In genomic region chr8:30694126-30694525, GRCm38 (mm10) we compare ENCODE assay signal across 28 mouse cellular contexts.
"Had no signal": no experiment of that assay in that cellular context is flagged by ENCODE, and none has a peak within 500 bp of the region (broad histone marks: within the 10 kb centered on the region; RNA-seq: fewer than 3 reads in every experiment).

No protein-coding gene starts in this region.

- H3K36me3 ChIP-seq: embryonic facial prominence, embryonic 10.5 days; embryonic facial prominence, embryonic 12.5 days; embryonic facial prominence, embryonic 13.5 days; embryonic facial prominence, embryonic 15.5 days; forebrain, embryonic 10.5 days; forebrain, embryonic 12.5 days; forebrain, embryonic 15.5 days had no signal

- ATAC-seq: forebrain, embryonic 13.5 days; forebrain, embryonic 14.5 days; forebrain, embryonic 15.5 days; forebrain, embryonic 16.5 days; forebrain, postnatal 0 days had no signal

- DNase-seq: cerebellum, adult 2 months; cerebellum, adult 8-10 months; cerebellum, adult 9-10 months; cerebellum, adult 9-11 months; cerebellum, postnatal 10 days; cerebellum, postnatal 14 days; cerebellum, postnatal 25 days; cerebellum, postnatal 36 days; embryo, embryonic 11 days; forebrain, postnatal 0 days; gastrocnemius, adult 2 months; gastrocnemius, postnatal 10 days; gastrocnemius, postnatal 14 days; gastrocnemius, postnatal 25 days; gastrocnemius, postnatal 36 days; heart, adult 18-20 months; heart, adult 2 months had no signal

- H3K9me3 ChIP-seq: embryonic facial prominence, embryonic 10.5 days; embryonic facial prominence, embryonic 12.5 days; embryonic facial prominence, embryonic 13.5 days; embryonic facial prominence, embryonic 15.5 days; forebrain, embryonic 10.5 days; forebrain, embryonic 12.5 days; forebrain, embryonic 13.5 days; forebrain, embryonic 15.5 days had no signal

- H3K27me3 ChIP-seq: embryonic facial prominence, embryonic 12.5 days; embryonic facial prominence, embryonic 13.5 days; embryonic facial prominence, embryonic 15.5 days; forebrain, embryonic 12.5 days; forebrain, embryonic 13.5 days; forebrain, embryonic 15.5 days had no signal

- H3K27ac ChIP-seq: embryonic facial prominence, embryonic 10.5 days; embryonic facial prominence, embryonic 12.5 days; embryonic facial prominence, embryonic 13.5 days; embryonic facial prominence, embryonic 15.5 days; forebrain, embryonic 10.5 days; forebrain, embryonic 12.5 days; forebrain, embryonic 13.5 days; forebrain, embryonic 15.5 days; gastrocnemius, adult 2 months; heart, adult 2 months had no signal

- H3K9ac ChIP-seq: embryonic facial prominence, embryonic 12.5 days; embryonic facial prominence, embryonic 13.5 days; embryonic facial prominence, embryonic 15.5 days; forebrain, embryonic 12.5 days; forebrain, embryonic 13.5 days; forebrain, embryonic 15.5 days; forebrain, postnatal 0 days had no signal

- H3K4me2 ChIP-seq: embryonic facial prominence, embryonic 12.5 days; embryonic facial prominence, embryonic 13.5 days; embryonic facial prominence, embryonic 15.5 days; forebrain, embryonic 12.5 days; forebrain, embryonic 13.5 days; forebrain, embryonic 15.5 days had no signal

- H3K4me1 ChIP-seq: embryonic facial prominence, embryonic 10.5 days; embryonic facial prominence, embryonic 12.5 days; embryonic facial prominence, embryonic 13.5 days; embryonic facial prominence, embryonic 15.5 days; forebrain, embryonic 10.5 days; forebrain, embryonic 12.5 days; forebrain, embryonic 13.5 days; forebrain, embryonic 15.5 days had no signal

- H3K4me3 ChIP-seq: embryonic facial prominence, embryonic 10.5 days; embryonic facial prominence, embryonic 12.5 days; embryonic facial prominence, embryonic 13.5 days; embryonic facial prominence, embryonic 15.5 days; erythroblast, embryonic 14.5 days; forebrain, embryonic 10.5 days; forebrain, embryonic 12.5 days; forebrain, embryonic 13.5 days; forebrain, embryonic 15.5 days; gastrocnemius, adult 2 months; heart, adult 2 months had no signal
